Mouse (Mus musculus) T-helper 2 cell (primary cell): ENCODE results near the gene Oxt.
"Not testable (repeated sequence)": the region's sequence is repeated elsewhere in the genome, so short reads cannot be mapped to it uniquely, and the experiment has no call there.

Experiments used
- in situ Hi-C: fragments of 300-600 bp; cut with MboI, MseI; formaldehyde crosslinking; loops from one replicate; pipeline ENCODE4 v1.15.1; 2025; ENCODE audit warnings: high pct_unique_total_duplicates

Gene Oxt

DNA sequence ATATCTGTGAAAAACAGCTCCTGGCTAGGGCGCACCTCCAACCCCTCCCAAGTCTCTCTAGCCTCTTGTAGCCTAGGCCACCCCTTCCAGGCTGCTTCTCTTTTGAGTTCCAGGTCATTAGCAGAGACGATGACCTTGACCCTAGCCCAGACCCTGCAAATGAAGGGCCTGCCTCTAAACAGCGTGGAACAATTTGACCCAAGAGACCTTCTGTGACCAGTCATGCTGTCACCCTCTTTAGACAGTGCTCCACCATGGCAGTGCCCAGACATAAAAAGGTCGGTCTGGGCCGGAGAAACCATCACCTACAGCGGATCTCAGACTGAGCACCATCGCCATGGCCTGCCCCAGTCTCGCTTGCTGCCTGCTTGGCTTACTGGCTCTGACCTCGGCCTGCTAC lies at the start of gene Oxt:
TSS of gene Oxt (plus strand) at position 301 of the 400 bp plus-strand sequence.
- in situ Hi-C loops, result no loop called here

DNA sequence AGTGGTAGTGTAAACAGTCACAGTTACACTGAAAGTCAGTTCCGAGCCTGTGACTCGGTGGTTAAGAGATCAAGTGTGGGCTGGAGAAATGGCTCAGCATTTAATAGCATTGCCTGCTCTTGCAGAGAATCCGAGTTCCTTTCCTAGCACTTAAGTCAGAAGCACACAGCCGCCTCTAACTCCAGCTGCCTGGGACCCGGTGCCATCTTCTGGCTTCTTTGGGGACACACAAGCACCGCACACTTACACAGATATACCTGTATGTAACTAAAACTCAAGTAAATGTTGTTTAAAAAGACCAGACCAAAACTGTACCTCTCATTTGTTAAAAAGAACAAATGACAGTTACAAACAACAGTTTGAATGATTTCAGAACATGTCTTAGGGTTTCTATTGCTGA lies 47.5 kb upstream of the Oxt start:
- in situ Hi-C loops, result no loop called here

DNA sequence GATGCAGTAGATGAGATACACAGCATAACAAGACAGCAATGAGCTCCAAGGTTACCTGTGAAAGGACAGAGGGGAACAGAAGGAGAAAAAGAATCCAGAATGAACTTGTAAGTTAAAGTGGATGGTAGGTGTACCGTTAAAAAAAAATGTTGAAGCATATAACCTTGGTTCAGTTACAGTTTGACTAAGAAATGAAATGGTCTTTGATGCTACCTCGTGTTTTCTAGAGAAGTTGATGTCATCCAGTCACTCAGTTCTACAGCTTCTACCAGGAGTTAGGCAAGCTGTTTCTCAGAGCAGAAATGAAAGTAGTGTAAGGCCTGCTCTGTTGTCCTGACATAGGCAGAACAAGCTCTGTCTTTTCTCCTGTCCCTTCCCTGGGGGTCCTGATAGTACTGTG lies 46.7 kb upstream of the Oxt start:
- in situ Hi-C loops, result no loop called here

DNA sequence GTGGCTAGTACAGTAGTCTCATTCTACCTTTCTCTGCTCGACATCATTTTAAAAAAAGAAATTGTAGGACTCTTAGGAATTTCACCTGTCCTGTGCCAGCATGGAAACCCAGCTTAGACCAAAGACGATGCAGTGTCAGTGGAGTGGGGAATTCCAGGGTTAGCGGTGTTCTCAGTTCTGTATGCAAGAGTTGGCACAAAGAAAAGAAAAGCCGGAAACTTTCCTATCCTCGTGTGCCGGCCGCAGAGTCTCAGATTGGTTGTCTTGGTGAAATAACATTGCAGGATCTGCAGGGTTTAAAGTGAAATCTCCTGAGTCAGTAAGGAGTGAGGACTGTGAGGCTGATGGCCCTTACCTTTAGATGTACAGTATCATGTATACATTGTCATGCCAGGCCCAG lies 46.0 kb upstream of the Oxt start:
- in situ Hi-C loops, result loop anchor here (5.0 kb wide), 1 partner anchor 248 kb away; the partner anchor contains the start of gene Idh3b

DNA sequence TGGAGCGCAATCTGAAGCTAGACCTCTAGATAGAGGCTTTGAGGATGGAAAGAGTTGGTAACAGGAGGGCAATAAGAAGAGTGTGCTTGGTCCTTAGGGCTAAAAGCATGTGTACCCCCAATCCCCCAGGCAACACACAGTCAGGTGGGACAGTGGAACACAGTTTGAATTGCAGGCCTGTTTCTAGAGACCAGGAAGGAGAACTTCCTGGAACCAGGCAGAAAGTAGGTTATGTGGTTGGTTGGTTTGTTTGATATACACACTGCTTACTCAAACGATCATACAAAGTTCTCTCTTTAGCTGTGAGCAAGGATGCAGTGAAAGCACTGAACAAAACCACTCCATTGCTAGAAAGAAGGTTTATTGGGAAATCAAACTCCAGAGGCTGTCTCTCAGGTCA lies 43.8 kb upstream of the Oxt start:
- in situ Hi-C loops, result loop anchor here (5.0 kb wide), 1 partner anchor 250 kb away; the partner anchor contains the start of gene Idh3b

DNA sequence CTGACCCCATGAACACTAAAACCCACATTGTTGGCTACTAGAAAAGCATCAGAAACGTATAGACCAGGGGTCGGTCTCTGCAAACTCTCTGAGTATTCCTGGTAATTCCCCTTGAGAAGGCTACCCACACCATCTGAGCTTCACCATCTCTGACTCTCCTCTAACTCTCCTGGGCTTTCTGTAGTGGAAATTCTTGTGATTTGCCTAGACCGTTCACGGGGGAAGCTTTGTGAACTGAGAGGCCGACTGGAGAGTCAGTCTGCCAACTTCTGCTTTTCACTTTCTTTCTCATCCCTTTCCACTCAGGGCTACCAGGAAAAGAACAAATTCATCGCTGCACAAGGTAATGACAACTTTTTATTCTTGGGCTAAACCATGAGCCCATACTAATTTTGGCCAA lies 41.0 kb upstream of the Oxt start:
- in situ Hi-C loops, result no loop called here

DNA sequence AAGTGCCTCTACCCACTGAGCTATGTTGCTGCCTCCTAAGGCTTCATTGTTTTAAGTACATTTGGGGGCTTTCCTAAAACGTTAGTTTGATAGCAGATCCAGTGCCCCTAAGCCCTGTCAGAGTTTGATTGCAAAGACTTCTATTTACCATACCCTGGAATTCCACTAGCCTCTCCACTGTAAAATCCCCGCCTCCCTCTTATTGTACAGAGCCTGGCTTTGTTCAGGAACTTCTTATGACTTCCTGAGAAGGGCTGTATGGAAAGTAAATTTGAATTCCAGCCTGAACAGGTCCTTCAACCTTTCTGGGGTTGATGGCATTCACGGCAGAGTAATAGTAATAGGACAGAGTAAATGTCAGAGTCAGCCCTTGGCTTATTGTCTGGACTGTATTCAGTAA lies 39.1 kb upstream of the Oxt start:
- in situ Hi-C loops, result no loop called here

DNA sequence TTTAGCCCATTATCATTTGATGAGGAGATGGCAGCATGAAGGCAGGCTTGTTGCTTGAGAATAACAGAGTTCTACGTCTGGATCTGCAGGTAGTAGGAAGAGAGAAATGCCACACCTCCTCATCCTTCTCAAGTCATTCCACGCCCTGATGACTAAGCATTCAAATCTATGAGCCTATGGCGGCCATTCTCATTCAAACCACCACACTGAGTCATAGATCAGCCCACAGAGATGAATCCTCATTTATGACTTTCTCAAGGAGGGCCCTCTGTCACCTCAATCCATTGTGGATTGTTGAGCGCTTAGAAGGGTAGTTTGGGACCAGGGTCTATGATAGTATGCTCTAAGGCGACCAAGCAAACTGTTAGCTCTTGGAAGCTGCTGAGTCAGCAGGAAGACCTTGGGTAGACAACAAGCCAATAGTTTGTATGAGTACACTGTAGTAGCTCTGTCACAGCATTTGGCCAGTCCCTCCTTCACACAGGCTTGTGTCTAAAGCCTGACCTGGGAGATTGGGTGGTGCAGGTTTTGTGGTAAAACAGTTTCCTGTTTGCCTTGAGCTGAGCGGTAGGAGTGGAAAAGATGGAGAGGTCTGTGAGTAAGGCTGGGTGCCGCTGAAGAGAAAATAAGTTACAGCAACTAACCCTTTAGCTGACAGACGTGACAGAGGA lies 37.0 kb upstream of the Oxt start:
- in situ Hi-C loops, result no loop called here

DNA sequence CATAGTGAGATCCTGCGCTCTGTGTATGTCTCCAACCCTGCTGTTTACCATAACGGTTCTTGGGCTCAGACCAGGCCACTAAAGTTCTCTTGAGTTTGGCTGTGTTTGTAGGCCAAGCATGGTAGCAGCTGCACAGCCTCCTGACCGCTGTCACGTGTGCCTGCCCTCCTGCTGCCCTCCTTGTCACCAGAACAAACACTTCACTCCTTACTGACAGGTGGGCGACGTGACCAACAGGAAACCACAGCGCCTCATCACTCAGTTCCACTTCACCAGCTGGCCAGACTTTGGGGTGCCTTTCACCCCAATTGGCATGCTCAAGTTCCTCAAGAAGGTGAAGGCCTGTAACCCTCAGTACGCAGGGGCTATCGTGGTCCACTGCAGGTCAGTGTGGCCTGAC lies 35.7 kb upstream of the Oxt start:
- in situ Hi-C loops, result no loop called here

DNA sequence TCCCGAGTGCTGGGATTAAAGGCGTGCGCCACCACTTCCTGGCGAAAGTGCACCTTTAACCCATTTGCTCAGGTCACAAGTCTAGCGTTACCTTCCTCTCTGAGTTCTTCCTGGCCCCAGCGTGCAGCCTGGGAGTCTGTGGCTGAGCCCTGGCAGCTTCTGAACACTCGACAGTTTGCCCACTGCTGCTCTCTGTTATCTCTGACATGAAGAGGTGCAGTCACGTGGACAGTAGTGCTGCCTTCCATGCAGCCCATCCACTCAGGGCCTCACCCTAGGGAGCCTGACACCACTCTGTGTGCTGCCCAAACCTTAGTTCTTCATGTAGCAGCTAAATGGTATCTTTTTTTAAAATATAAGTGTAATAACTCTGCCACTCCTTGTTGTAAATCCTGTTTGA lies 29.0 kb upstream of the Oxt start:
- in situ Hi-C loops, result no loop called here

DNA sequence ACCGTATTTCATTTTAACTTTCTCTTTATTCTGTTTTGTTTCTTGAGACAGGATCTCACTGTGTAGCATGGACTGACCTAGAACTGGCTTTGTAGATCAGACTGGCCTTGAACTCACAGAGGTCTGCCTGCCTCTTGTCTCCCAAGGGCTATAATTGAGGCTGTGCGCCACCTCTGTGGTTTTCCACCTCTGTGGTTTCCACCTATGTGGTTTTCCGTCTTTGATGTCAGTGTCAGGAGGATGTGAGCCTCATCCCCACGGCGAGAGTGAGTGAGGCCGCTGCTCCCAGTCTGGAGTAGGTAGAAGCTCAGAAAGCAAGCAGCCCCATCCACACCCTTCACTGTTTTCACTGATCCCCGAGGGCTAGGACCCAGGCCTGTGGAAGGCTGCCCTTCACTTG lies 21.1 kb upstream of the Oxt start:
- in situ Hi-C loops, result loop anchor here (5.0 kb wide), 1 partner anchor 103 kb away; the partner anchor contains the start of gene Ptpra

DNA sequence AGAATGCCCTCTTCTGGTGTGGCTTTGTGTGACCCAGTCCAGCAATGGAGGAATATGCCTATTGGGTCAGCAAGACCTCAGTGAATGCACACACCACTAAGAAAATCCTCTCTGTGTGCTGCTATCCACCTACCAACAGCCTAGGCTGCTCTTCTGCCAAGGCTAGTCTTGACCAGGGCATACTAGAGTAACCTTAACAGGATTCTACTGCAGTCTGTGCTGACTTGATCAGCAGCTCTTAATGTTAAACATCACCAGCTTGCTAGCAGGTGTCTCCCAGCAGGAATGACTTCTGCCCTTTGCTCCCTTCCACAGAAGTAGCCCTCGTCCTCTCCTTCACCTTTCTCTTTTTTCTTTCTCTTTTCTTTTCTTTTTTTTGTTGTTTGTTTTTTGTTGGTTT lies 19.7 kb upstream of the Oxt start:
- in situ Hi-C loops, result loop anchor here (5.0 kb wide), 1 partner anchor 104 kb away; the partner anchor contains the start of gene Ptpra

DNA sequence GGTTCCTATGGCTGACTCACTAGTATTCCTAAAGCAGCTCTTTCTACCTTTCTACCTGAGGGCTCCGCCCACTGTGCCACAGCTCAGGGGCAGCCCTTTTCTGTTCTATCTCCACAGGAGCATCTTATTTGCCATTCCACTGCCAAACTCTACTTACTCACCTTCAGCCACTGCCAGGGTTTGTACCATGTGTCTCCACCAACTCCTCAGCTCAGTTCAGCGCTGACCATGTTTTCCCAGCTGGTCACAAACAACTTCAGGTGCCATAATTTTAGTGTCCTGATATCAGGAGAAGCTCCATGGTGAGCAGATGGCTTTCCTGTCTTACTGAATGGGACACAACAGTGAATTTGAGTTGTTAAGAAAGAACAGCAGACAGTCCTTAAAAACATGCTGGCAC lies 18.5 kb upstream of the Oxt start:
- in situ Hi-C loops, result loop anchor here (5.0 kb wide), 1 partner anchor 105 kb away; the partner anchor contains the start of gene Ptpra

DNA sequence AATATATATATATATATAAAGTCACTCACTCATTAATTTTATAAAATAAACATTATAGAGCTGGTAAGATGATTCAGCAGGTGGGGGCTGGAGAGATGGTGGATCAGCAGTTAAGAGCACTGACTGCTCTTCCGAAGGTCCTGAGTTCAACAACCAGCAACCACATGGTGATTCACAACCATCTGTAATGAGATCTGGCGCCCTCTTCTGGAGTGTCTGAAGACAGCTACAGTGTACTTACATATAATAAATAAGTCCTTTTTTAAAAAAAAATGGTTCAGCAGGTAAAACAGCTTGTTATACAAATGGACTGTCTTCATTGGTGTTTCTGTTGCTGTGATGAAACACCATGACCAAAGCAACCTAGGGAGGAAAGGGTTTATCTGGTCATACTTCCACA lies 18.0 kb upstream of the Oxt start:
- in situ Hi-C loops, result loop anchor here (5.0 kb wide), 1 partner anchor 106 kb away; the partner anchor contains the start of gene Ptpra

DNA sequence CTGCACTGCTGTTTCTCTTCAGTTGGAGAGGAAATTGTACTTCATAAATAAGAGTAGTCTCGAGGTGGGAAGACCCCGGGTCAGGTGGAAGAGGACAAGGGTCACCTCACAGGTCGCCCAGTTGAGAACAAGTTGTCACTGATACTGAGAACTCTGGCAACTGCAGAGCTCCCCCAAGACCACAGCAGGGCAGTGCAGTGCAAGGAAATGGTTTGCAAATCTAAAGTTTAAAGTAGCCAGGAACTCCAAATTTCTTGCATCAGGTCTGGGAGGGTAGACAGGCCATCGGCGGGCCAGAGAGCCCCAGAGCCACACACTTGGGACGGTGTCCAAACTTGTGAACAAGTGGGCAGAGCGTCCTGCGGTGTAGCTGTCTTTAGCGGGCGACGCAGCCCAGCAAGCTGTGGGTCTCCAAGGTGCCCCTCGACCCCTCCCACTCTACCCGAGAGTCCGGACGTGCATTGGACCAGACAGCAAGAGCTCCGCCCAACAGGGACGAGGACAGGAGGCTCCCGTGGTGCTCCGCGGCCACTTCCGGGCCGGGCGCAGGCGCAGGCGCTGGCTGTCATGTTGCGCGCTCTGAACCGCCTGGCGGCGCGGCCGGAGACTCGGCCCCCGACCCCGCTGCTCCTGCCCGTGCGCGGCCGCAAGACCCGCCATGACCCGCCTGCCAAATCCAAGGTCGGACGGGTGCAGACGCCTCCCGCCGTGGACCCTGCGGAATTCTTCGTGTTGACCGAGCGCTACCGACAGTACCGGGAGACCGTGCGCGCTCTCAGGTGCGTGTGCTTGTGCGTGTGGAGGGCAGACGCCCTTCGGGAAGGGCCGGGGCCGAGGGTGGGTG lies 12.5 kb upstream of the Oxt start, which contains the start of gene Mrps26:
TSS of gene Mrps26 (plus strand) at position 531 of the 844 bp plus-strand sequence.
- in situ Hi-C loops, result no loop called here

DNA sequence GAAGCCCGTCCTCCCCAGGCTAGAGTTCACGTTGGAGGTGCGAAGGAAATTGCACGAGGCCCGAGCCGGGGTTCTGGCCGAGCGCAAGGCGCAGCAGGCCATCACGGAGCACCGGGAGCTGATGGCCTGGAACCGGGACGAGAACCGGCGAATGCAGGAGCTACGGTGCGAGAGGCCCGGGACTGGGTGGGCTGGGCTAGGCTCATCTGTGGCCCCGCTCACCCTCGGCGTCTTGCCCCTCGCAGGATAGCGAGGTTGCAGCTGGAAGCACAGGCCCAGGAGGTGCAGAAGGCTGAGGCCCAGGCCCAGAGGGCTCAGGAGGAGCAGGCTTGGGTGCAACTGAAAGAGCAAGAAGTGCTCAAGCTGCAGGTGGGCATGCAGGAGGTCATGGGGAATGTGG lies 11.9 kb upstream of the Oxt start:
- in situ Hi-C loops, result no loop called here

DNA sequence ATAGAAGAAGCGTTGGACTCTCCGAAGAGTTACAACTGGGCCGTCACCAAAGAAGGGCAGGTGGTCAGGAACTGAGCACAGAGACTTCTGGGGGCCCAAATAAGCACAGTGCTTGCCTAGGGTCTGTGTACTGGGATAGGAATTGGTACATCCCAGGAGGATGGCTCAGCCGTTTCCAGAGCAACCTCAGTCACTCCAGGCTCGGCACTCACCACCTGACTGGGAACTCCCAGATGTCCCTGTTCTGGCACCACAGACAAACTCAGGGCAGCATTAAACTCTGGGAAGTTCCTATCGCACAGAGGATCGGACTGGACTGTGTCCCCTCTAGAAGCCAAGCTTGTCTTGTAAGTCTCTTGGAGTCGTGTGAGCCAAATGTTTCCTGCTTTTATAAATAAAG lies 11.0 kb upstream of the Oxt start:
- in situ Hi-C loops, result no loop called here

DNA sequence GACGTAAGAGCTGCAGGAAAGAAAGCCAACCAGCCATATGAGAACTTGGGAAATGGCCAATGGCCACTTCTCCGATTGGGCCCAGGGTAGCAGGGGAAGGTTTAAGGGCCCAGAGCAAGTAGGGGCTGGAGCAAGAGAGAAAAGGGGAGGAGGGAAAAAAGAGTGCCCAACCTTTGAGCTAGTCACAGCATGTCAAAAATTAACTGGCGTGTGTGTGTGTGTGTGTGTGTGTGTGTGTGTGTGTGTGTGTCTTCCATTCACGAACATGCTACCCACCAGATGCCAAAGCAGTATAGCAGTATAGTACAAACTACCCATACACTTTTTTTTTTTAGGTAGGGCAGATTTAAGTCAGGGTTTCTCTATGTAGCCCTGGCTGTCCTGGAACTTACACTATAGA lies 7.1 kb upstream of the Oxt start:
- in situ Hi-C loops, result no loop called here

DNA sequence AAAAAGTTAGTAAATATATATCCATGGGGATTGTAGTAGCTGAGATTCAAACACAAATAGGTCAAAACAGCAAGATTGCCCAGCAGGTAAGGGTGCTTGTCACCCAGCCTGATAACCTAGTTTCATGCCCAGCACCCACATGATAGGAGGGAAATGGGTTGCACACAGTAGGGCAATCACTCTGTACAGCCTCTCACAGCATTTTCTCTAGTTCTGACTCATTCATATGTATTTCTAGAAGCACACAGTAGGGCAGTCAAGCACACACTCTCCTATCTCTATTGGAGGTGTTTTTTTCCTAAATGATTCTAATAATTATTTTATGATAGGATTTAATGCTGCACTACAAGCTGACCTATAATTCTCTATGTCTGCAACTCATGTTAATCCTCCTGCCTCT lies 6.0 kb upstream of the Oxt start:
- in situ Hi-C loops, result no loop called here

DNA sequence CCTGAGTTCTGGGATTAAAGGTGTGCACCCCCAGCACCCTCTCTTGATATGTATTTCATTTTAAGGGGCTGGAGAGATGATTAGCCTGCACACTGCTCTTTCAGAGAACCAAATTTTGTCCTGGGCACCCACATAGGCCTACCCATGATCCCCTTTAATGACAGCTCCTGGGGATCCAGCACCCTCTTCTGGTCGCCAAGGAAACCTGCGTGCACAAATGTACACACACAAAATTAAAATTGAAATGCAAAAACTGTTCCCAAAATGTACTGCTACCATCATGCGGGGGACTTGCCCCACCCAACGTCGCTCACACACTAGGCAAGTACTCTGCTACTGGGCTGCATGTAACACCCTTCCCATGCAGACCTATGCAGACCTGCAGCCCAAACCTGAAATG lies 1.0 kb upstream of the Oxt start:
- in situ Hi-C loops, result no loop called here

DNA sequence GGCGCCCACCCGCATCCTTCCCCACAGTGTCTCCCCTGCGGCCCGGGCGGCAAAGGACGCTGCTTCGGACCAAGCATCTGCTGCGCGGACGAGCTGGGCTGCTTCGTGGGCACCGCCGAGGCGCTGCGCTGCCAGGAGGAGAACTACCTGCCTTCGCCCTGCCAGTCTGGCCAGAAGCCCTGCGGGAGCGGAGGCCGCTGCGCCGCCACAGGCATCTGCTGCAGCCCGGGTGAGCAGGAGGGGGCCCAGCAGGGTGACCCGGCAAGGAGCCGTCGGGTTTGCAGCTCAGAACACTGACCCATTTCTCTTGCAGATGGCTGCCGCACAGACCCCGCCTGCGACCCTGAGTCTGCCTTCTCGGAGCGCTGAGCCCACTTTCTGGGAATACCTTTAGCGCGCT lies 591 bp downstream of the Oxt start:
- in situ Hi-C loops, result not testable (repeated sequence)

DNA sequence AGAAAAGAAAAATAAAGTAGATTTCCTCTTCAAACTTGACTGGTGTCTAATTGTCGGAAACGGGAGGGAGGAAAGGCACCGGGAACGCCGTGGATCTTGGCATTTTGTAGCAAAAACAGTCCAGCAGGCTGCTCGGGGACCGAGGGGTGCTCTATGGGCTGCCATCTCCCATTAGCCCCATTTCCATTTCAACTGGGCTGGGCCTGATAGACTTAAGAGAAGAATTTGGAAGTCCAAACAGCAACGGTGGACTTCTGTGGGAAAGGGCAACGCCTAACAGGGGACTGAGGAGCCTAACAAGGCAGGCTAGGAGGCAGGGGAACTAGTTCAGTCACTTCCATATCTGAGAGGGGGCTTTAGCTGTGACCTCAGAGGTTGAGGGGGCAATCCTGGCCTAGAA lies 1.0 kb downstream of the Oxt start:
- in situ Hi-C loops, result no loop called here

DNA sequence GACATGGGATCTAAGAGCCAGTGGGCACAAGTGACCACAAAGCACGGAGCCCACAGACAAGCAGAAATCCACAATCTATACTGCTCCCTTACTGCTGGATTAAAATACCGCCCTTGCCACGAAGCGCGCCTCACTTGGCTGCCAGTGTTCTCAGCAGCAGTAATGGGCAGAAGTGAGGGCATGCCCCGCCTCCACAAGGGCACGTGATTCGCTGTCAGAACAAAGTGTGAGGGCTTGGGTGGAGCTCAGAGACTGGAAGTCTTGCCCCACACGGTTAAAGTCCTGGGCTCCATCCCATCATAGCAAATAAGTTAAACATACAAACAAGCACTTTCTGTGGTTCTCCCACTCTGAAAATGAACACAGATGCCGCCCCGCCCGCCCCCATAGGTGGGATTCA lies 1.7 kb downstream of the Oxt start:
- in situ Hi-C loops, result no loop called here
